Mouse (Mus musculus): ENCODE results near the gene Pcsk6.

- TF ChIP-seq CHD2 (IDR thresholded peaks at IDR 0.05; ENCODE audit: low read depth, low read length): no peak
- no peak for TF ChIP-seq ZC3H11A (IDR thresholded peaks at IDR 0.05; ENCODE audit: borderline replicate concordance, low read depth, low read length)
- no peak for TF ChIP-seq ZNF384 (IDR thresholded peaks at IDR 0.05; ENCODE audit: low read depth, low read length)
- no peak for TF ChIP-seq MAFK (IDR thresholded peaks at IDR 0.05; ENCODE audit: insufficient read depth, low read depth, low read length)
- no peak for TF ChIP-seq HCFC1 (IDR thresholded peaks at IDR 0.05; ENCODE audit: borderline replicate concordance, insufficient read depth, low read length)
These were observed 53.3 kb downstream of the Pcsk6 start for GRCm38 (mm10) chr7:65914761-65915301.

All from ES-E14 (cell line).